Mouse (Mus musculus) embryonic facial prominence, embryonic 15.5 days (tissue): ENCODE results near the gene B4galt4. TPM values are rescaled to one million over a fixed set of nuclear protein-coding genes. Genes with fewer than 3 reads are reported as not detected.
"Not testable (repeated sequence)": the region's sequence is repeated elsewhere in the genome, so short reads cannot be mapped to it uniquely, and the experiment has no call there.

Experiments
- ATAC-seq: fragments of 200-750 bp; cut with Nextera tagmentation; 2 replicates; pipeline ENCODE4 v1.8.0; 2017; ENCODE audit warnings: low read depth, moderate TSS enrichment; ENCODE audit not compliant: insufficient number of reproducible peaks, low FRiP score, low TSS enrichment
- H3K27ac ChIP-seq: fragments of 300-500 bp; sonication (generic); replicated peaks from 2 replicates; pipeline ENCODE4 v1.5.1; 2015; ENCODE audit warnings: mild to moderate bottlenecking, inconsistent platforms
- H3K27me3 ChIP-seq: fragments of 300-500 bp; sonication (generic); 2 replicates; pipeline ENCODE4 v1.6.1; 2015; ENCODE audit warnings: inconsistent platforms
- H3K36me3 ChIP-seq: fragments of 300-500 bp; sonication (generic); 2 replicates; pipeline ENCODE4 v1.6.1; 2015; ENCODE audit warnings: mild to moderate bottlenecking, inconsistent platforms
- H3K4me1 ChIP-seq: fragments of 300-500 bp; sonication (generic); 2 replicates; pipeline ENCODE4 v1.6.1; 2015; ENCODE audit warnings: inconsistent platforms
- H3K4me2 ChIP-seq: fragments of 300-500 bp; sonication (generic); replicated peaks from 2 replicates; pipeline ENCODE4 v1.6.1; 2015; ENCODE audit warnings: mild to moderate bottlenecking, inconsistent platforms
- H3K4me3 ChIP-seq: fragments of 300-500 bp; sonication (generic); replicated peaks from 2 replicates; pipeline ENCODE4 v1.5.1; 2015; ENCODE audit warnings: mild to moderate bottlenecking, inconsistent platforms
- H3K9ac ChIP-seq: fragments of 300-500 bp; sonication (generic); 2 replicates; pipeline ENCODE4 v1.6.1; 2015; ENCODE audit warnings: inconsistent platforms
- H3K9me3 ChIP-seq: fragments of 300-500 bp; sonication (generic); replicated peaks from 2 replicates; pipeline ENCODE4 v1.6.1; 2016; ENCODE audit warnings: inconsistent platforms
- WGBS: fragments of 180-500 bp; shearing (Covaris S2); methylation state at CpG from one replicate; pipeline ENCODE4 v1.1.7; 2015; 5-methylcytosine and 5-hydroxymethylcytosine counted together
- polyA plus RNA-seq: library from polyadenylated mRNA; unstranded; fragments of >200 nt; fragmentation: Nextera tagmentation; extraction: Ambion mirVana; gene quantifications from 2 replicates; pipeline ENCODE4 v1.2.1, GENCODE M21; 2015

Gene B4galt4
- polyA plus RNA-seq, 1 experiment from 2014 or later: 24.7 TPM

- no peak within 1 kb of the TSS for H3K4me2 ChIP-seq
- ATAC-seq: no peak; the same call in 1 of the 2 replicates
- H3K27ac ChIP-seq: no peak within 1 kb of the TSS
- no peak within 1 kb of the TSS for H3K4me3 ChIP-seq
- 18% methylated on average over 10 of the region's 10 CpGs for WGBS
- no peaks in the 10 kb centered on the region for H3K9me3 ChIP-seq
- H3K27me3 ChIP-seq: no peaks in the 10 kb centered on the region
- H3K4me1 ChIP-seq: 0 out of 2 replicates have a peak, but pooled peaks cover 3% of the 10 kb centered on the region
- no peaks in the 10 kb centered on the region for H3K36me3 ChIP-seq
- H3K9ac ChIP-seq: no peak within 1 kb of the TSS
Measured at GRCm38 (mm10) chr16:38800091-38800490, 58.0 kb downstream of the B4galt4 start, which contains the start of gene Upk1b. Gene Upk1b, minus strand, starts transcription at chr16:38800328.

- H3K4me2 ChIP-seq: not testable (repeated sequence)
Measured at GRCm38 (mm10) chr16:38807796-38808195, 65.7 kb downstream of the B4galt4 start.

GRCm38 (mm10) chr16:38810196-38810595 lies 68.1 kb downstream of the B4galt4 start:
- Histone ChIP-seq H3K27ac (no peak overlapping the region), H3K9me3 (no peaks in the 10 kb centered on the region), H3K36me3 (no peaks in the 10 kb centered on the region), H3K4me1 (no peaks in the 10 kb centered on the region), H3K4me2 (no peak overlapping the region), H3K27me3 (no peaks in the 10 kb centered on the region), H3K9ac (no peak overlapping the region), H3K4me3 (no peak overlapping the region)
- ATAC-seq: no peak
- 80% methylated on average over 5 of the region's 5 CpGs for WGBS

More at GRCm38 (mm10) chr16:38807796-38808195, 65.7 kb downstream of the B4galt4 start:
- H3K36me3 ChIP-seq, H3K4me1 ChIP-seq, H3K4me3 ChIP-seq, H3K9me3 ChIP-seq, ATAC-seq, H3K9ac ChIP-seq, H3K27ac ChIP-seq, H3K27me3 ChIP-seq: not testable (repeated sequence)
- WGBS: 76% methylated on average over 5 of the region's 5 CpGs

- peaks cover 9% of the 10 kb centered on the region; the same call in 1 of the 2 replicates for H3K4me1 ChIP-seq
- no peak overlapping the region for H3K27ac ChIP-seq
- H3K36me3 ChIP-seq: no peaks in the 10 kb centered on the region
- no peaks in the 10 kb centered on the region for H3K9me3 ChIP-seq
- no peaks in the 10 kb centered on the region for H3K27me3 ChIP-seq
- no peak overlapping the region for H3K9ac ChIP-seq
- ATAC-seq: no peak
- 34% methylated on average over 8 of the region's 8 CpGs for WGBS
- H3K4me2 ChIP-seq: no peak overlapping the region
- H3K4me3 ChIP-seq: no peak overlapping the region
Measured at GRCm38 (mm10) chr16:38812521-38812920, 70.5 kb downstream of the B4galt4 start.

Other genes with a start within 250 kb of the B4galt4 start
- 28.9 and 29.9 TPM in 2 replicates for gene Timmdc1, start 219.6 kb upstream of the B4galt4 start, polyA plus RNA-seq
- gene Poglut1, start 192.0 kb upstream of the B4galt4 start, polyA plus RNA-seq: 54.2 and 57.5 TPM in 2 replicates
- gene Tmem39a, start 183.6 kb upstream of the B4galt4 start, polyA plus RNA-seq: 136 and 138 TPM in 2 replicates
- 14.5 and 16.3 TPM in 2 replicates for gene Arhgap31, start 29.0 kb upstream of the B4galt4 start, polyA plus RNA-seq
- gene Upk1b, start 58.1 kb downstream of the B4galt4 start, polyA plus RNA-seq: 42.4 and 58.4 TPM in 2 replicates
- not detected in 2 replicates for gene 4930435E12Rik, start 86.5 kb downstream of the B4galt4 start, polyA plus RNA-seq
- gene Igsf11, start 150.4 kb downstream of the B4galt4 start, polyA plus RNA-seq: 0.66 and 0.87 TPM in 2 replicates